Mouse (Mus musculus): ENCODE measurements around the gene Olfr10. TPM values are rescaled to one million over a fixed set of nuclear protein-coding genes. Genes with fewer than 3 reads are reported as not detected.
"Not testable (repeated sequence)": the region's sequence is repeated elsewhere in the genome, so short reads cannot be mapped to it uniquely, and the experiment has no call there.

Gene Olfr10
- polyA plus RNA-seq, 1 experiment from 2014 or later = not detected

- no peaks in the 10 kb centered on the region for H3K36me3 ChIP-seq (ENCODE audit: control insufficient read depth, insufficient read depth, low read length)
- ATAC-seq (ENCODE audit: low FRiP score) (no peak), DNase-seq (ENCODE audit: low spot score) (no peak)
- no peaks in the 10 kb centered on the region for H3K27me3 ChIP-seq (ENCODE audit: control insufficient read depth, insufficient read depth, low read length)
- no peak within 1 kb of the TSS for H3K4me2 ChIP-seq (replicated peaks; ENCODE audit: low read depth, low read length)
- no peaks in the 10 kb centered on the region for H3K9me3 ChIP-seq (ENCODE audit: control insufficient read depth, low read length)
- 85% methylated on average over 3 of the region's 3 CpGs for WGBS
- no peak within 1 kb of the TSS for H3K27ac ChIP-seq (ENCODE audit: low read depth, low read length)
- H3K9ac ChIP-seq (ENCODE audit: low read depth, low read length) = no peak within 1 kb of the TSS
- no peak within 1 kb of the TSS for H3K4me3 ChIP-seq (ENCODE audit: low read depth, low read length)
- no peaks in the 10 kb centered on the region for H3K4me1 ChIP-seq (replicated peaks; ENCODE audit: control insufficient read depth, insufficient read depth, low read length)
Measured at GRCm38 (mm10) chr11:49278222-49278621, 26.3 kb upstream of the Olfr10 start, which contains the start of gene Olfr1393. Gene Olfr1393, plus strand, starts transcription at chr11:49278304.

DNA sequence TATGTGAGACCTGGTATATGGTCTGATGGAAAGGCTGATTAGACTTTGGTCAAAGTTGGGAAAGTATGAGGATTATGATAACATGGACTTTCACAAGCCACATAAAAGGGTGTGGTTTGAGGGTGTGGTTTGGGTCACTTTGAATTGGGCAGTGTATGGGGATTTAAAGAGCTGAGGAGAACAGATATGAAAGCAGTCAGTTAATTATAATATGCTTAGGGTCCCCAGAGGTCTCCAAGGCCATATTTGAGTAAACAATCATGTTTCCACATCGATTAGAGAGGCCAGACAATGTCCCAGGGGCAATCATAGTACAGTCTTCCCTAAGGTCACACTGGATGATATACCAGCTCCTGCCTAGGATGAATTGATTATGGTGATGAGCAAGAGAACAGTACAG lies 19.6 kb upstream of the Olfr10 start, which contains the start of gene Olfr1392:
Olfr1392 (plus strand) TSS at position 301 of the 400 bp plus-strand sequence.
- H3K9me3 ChIP-seq (ENCODE audit: control insufficient read depth, low read length); H3K4me1 ChIP-seq (replicated peaks; ENCODE audit: control insufficient read depth, insufficient read depth, low read length); H3K4me2 ChIP-seq (replicated peaks; ENCODE audit: low read depth, low read length); DNase-seq (ENCODE audit: low spot score); ATAC-seq (ENCODE audit: low FRiP score); H3K4me3 ChIP-seq (ENCODE audit: low read depth, low read length); H3K27ac ChIP-seq (ENCODE audit: low read depth, low read length); H3K36me3 ChIP-seq (ENCODE audit: control insufficient read depth, insufficient read depth, low read length); H3K27me3 ChIP-seq (ENCODE audit: control insufficient read depth, insufficient read depth, low read length); H3K9ac ChIP-seq (ENCODE audit: low read depth, low read length): not testable (repeated sequence)
- WGBS = 67% methylated on average over 1 of the region's 1 CpGs

DNA sequence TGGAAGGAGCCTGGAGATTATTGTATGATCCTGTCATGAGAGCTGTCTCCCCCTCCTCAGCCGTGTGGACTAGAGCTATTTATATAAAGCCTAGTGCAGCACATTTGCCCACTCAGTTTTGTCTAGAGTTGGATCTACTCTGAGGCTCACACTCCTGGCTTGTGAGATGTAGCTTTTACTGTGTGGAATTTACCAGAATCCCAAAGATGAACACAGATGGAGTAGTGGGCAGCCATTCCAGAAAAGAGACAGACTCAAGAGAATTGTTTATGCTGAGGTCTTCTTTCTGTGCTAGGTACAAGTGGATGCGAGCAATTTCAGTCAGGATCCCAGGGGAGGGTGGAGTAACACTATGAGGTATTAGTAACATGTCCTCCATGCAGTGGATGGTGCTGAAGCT lies 17.3 kb upstream of the Olfr10 start:
- no peak for DNase-seq (ENCODE audit: low spot score)
- Histone ChIP-seq H3K9me3 (ENCODE audit: control insufficient read depth, low read length) (no peaks in the 10 kb centered on the region), H3K4me3 (ENCODE audit: low read depth, low read length) (no peak overlapping the region), H3K4me1 (replicated peaks; ENCODE audit: control insufficient read depth, insufficient read depth, low read length) (no peaks in the 10 kb centered on the region), H3K4me2 (replicated peaks; ENCODE audit: low read depth, low read length) (no peak overlapping the region), H3K36me3 (ENCODE audit: control insufficient read depth, insufficient read depth, low read length) (no peaks in the 10 kb centered on the region), H3K9ac (ENCODE audit: low read depth, low read length) (no peak overlapping the region), H3K27ac (ENCODE audit: low read depth, low read length) (no peak overlapping the region), H3K27me3 (ENCODE audit: control insufficient read depth, insufficient read depth, low read length) (no peaks in the 10 kb centered on the region)
- ATAC-seq (ENCODE audit: low FRiP score) = no peak
- 88% methylated on average over 2 of the region's 2 CpGs for WGBS

DNA sequence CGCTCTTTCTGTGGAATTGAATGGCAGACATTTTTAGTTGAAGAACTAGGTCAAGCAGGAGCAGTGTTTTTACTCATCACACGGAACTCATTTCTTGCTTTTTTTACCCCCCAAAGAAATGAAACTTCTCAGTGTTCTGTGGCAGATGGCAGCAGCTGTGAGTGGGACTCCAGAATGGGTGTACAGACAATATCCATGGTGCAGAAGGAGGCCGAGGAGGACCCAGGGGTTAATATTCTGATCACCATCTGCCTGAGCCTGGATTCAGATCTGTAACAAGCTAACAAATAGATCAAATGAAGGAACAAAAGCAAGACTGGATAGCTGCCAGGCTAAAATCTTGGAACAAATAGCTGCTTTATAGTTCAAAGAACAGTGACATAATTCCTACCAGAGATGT lies 11.8 kb upstream of the Olfr10 start:
- Histone ChIP-seq H3K27ac (ENCODE audit: low read depth, low read length) (no peak overlapping the region), H3K4me3 (ENCODE audit: low read depth, low read length) (no peak overlapping the region), H3K4me2 (replicated peaks; ENCODE audit: low read depth, low read length) (no peak overlapping the region), H3K9ac (ENCODE audit: low read depth, low read length) (no peak overlapping the region), H3K27me3 (ENCODE audit: control insufficient read depth, insufficient read depth, low read length) (no peaks in the 10 kb centered on the region), H3K36me3 (ENCODE audit: control insufficient read depth, insufficient read depth, low read length) (no peaks in the 10 kb centered on the region), H3K4me1 (replicated peaks; ENCODE audit: control insufficient read depth, insufficient read depth, low read length) (no peaks in the 10 kb centered on the region), H3K9me3 (ENCODE audit: control insufficient read depth, low read length) (no peaks in the 10 kb centered on the region)
- DNase-seq (ENCODE audit: low spot score) (no peak), ATAC-seq (ENCODE audit: low FRiP score) (no peak)
- WGBS = 72% methylated on average over 3 of the region's 3 CpGs

DNA sequence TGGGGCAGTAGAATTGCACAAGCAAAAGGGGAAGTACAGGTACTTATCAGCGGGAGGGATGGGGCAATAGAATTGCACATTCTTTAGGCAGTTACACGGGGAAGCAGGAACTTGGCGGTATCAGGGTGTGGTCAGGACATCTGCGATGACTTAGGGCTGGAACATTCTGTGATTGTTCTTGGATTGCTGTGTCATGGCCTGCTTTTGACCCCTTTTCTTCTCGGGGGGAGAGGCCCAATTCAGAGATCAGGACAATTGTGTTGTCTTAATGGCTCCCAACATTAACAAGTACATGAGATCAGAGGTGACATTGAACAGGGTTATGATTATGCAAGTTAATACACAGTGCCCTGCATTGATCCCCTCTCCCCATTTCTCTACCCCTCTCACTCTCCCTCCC lies 4.0 kb downstream of the Olfr10 start:
- not testable (repeated sequence) for H3K27ac ChIP-seq (ENCODE audit: low read depth, low read length); H3K4me1 ChIP-seq (replicated peaks; ENCODE audit: control insufficient read depth, insufficient read depth, low read length); H3K27me3 ChIP-seq (ENCODE audit: control insufficient read depth, insufficient read depth, low read length); H3K36me3 ChIP-seq (ENCODE audit: control insufficient read depth, insufficient read depth, low read length); H3K4me2 ChIP-seq (replicated peaks; ENCODE audit: low read depth, low read length); ATAC-seq (ENCODE audit: low FRiP score); H3K9me3 ChIP-seq (ENCODE audit: control insufficient read depth, low read length); DNase-seq (ENCODE audit: low spot score); H3K9ac ChIP-seq (ENCODE audit: low read depth, low read length); H3K4me3 ChIP-seq (ENCODE audit: low read depth, low read length)
- 94% methylated on average over 5 of the region's 5 CpGs for WGBS

DNA sequence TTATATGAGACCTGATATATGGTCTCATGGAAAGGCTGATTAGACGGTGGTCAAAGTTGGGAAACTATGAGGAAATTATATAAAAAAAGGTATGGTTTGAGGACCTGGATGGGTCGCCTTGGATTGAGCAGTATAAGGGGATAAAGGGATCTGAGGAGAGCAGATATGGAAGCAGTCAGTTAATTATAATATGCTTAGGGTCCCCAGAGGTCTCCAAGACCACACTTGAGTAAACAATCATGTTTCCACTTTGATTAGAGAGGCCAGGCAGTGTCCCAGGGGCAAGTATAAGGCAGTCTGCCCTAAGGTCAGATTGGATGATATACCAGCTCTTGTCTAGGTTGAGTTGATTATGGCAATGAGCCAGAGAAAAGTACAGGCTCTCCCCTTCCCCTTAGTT lies 17.9 kb downstream of the Olfr10 start, which contains the start of gene Olfr1391:
Olfr1391 (plus strand) TSS at position 301 of the 400 bp plus-strand sequence.
- Histone ChIP-seq H3K36me3 (ENCODE audit: control insufficient read depth, insufficient read depth, low read length) (no peaks in the 10 kb centered on the region), H3K4me2 (replicated peaks; ENCODE audit: low read depth, low read length) (no peak within 1 kb of the TSS), H3K4me3 (ENCODE audit: low read depth, low read length) (no peak within 1 kb of the TSS), H3K27me3 (ENCODE audit: control insufficient read depth, insufficient read depth, low read length) (no peaks in the 10 kb centered on the region), H3K9ac (ENCODE audit: low read depth, low read length) (no peak within 1 kb of the TSS), H3K4me1 (replicated peaks; ENCODE audit: control insufficient read depth, insufficient read depth, low read length) (no peaks in the 10 kb centered on the region), H3K27ac (ENCODE audit: low read depth, low read length) (no peak within 1 kb of the TSS), H3K9me3 (ENCODE audit: control insufficient read depth, low read length) (no peaks in the 10 kb centered on the region)
- no peak for ATAC-seq (ENCODE audit: low FRiP score)
- WGBS = 79% methylated on average over 2 of the region's 2 CpGs
- DNase-seq (ENCODE audit: low spot score) = no peak

GRCm38 (mm10) chr11:49326726-49327125 lies 22.2 kb downstream of the Olfr10 start:
- no peak for ATAC-seq (ENCODE audit: low FRiP score)
- WGBS = 91% methylated on average over 3 of the region's 3 CpGs
- H3K36me3 ChIP-seq (ENCODE audit: control insufficient read depth, insufficient read depth, low read length) = no peaks in the 10 kb centered on the region

DNA sequence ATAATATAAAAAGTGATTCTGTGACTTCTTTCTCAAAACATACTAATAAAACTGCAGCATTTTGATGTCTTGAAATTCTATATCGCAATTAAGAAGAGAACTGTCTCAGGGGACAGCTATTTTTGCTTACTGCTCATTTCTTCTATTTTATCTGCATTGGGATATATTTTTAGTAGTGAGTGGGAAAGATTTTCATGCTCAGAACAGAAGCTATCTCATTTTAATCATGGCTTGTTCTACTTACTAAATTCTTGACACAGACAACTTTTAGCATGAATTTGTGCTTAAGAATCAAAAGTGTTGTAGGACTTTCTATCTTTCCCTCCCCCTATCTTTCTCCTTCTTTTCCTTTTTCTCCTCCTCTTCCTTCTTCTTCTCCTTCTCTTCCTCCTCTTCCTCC lies 25.1 kb downstream of the Olfr10 start:
- Histone ChIP-seq H3K4me3 (ENCODE audit: low read depth, low read length) (no peak overlapping the region), H3K36me3 (ENCODE audit: control insufficient read depth, insufficient read depth, low read length) (no peaks in the 10 kb centered on the region), H3K27me3 (ENCODE audit: control insufficient read depth, insufficient read depth, low read length) (no peaks in the 10 kb centered on the region), H3K27ac (ENCODE audit: low read depth, low read length) (no peak overlapping the region), H3K9me3 (ENCODE audit: control insufficient read depth, low read length) (no peaks in the 10 kb centered on the region), H3K4me1 (replicated peaks; ENCODE audit: control insufficient read depth, insufficient read depth, low read length) (no peaks in the 10 kb centered on the region), H3K9ac (ENCODE audit: low read depth, low read length) (no peak overlapping the region), H3K4me2 (replicated peaks; ENCODE audit: low read depth, low read length) (no peak overlapping the region)
- 80% methylated on average over 1 of the region's 1 CpGs for WGBS
- ATAC-seq (ENCODE audit: low FRiP score) (no peak), DNase-seq (ENCODE audit: low spot score) (no peak)

More at GRCm38 (mm10) chr11:49326726-49327125, 22.2 kb downstream of the Olfr10 start:
- no peak overlapping the region for H3K4me2 ChIP-seq (replicated peaks; ENCODE audit: low read depth, low read length)
- H3K9me3 ChIP-seq (ENCODE audit: control insufficient read depth, low read length) = no peaks in the 10 kb centered on the region
- no peak overlapping the region for H3K9ac ChIP-seq (ENCODE audit: low read depth, low read length)
- DNase-seq (ENCODE audit: low spot score) = no peak
- no peak overlapping the region for H3K4me3 ChIP-seq (ENCODE audit: low read depth, low read length)
- H3K4me1 ChIP-seq (replicated peaks; ENCODE audit: control insufficient read depth, insufficient read depth, low read length) = no peaks in the 10 kb centered on the region
- H3K27me3 ChIP-seq (ENCODE audit: control insufficient read depth, insufficient read depth, low read length) = no peaks in the 10 kb centered on the region
- H3K27ac ChIP-seq (ENCODE audit: low read depth, low read length) = no peak overlapping the region

DNA sequence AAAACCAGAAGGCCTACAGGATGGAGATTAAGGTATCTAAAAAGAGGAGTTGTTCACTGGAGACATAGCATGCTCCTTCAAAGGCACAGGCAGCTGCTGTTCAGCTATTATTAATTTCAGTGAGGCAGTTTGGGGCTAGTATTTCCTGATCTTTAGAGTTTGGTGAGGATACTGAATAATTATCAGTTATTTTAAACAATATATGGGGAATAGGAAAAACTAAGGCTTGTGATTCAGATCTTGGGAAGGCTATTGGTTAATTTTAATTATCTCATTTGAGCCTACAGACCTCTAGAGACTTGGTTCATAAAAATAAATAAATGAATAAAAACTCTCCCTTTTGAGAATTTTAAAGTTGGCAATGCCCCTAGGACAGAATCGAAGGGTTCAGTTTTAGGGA lies 30.3 kb downstream of the Olfr10 start, which contains the start of gene Olfr1390:
Olfr1390 (plus strand) TSS at position 301 of the 400 bp plus-strand sequence.
- Histone ChIP-seq H3K36me3 (ENCODE audit: control insufficient read depth, insufficient read depth, low read length) (no peaks in the 10 kb centered on the region), H3K27ac (ENCODE audit: low read depth, low read length) (no peak within 1 kb of the TSS), H3K27me3 (ENCODE audit: control insufficient read depth, insufficient read depth, low read length) (no peaks in the 10 kb centered on the region), H3K4me3 (ENCODE audit: low read depth, low read length) (no peak within 1 kb of the TSS), H3K4me2 (replicated peaks; ENCODE audit: low read depth, low read length) (no peak within 1 kb of the TSS), H3K9me3 (ENCODE audit: control insufficient read depth, low read length) (no peaks in the 10 kb centered on the region), H3K4me1 (replicated peaks; ENCODE audit: control insufficient read depth, insufficient read depth, low read length) (no peaks in the 10 kb centered on the region), H3K9ac (ENCODE audit: low read depth, low read length) (no peak within 1 kb of the TSS)
- 77% methylated on average over 1 of the region's 1 CpGs for WGBS
- DNase-seq (ENCODE audit: low spot score) (no peak), ATAC-seq (ENCODE audit: low FRiP score) (no peak)

Measured in hindbrain, embryonic 11.5 days (tissue).